Mouse (Mus musculus) liver, embryonic 14.5 days (tissue): ENCODE measurements around the gene Nr1d1. TPM values are rescaled to one million over a fixed set of nuclear protein-coding genes. Genes with fewer than 3 reads are reported as not detected.

Experiments
- ATAC-seq: fragments of 200-750 bp; cut with Nextera tagmentation; 2 replicates; pipeline ENCODE4 v1.8.0; 2017; ENCODE audit warnings: moderate number of reproducible peaks, mild to moderate bottlenecking, moderate library complexity; ENCODE audit not compliant: insufficient read depth
- DNase-seq, 3 experiments: peaks; one replicate each; pipeline ENCODE4 v3.0.0-alpha.2; 2012 to 2013; ENCODE audit warnings: low read depth in 3 of 3, low spot score in 3 of 3
- H3K27ac ChIP-seq: fragments of 300-500 bp; sonication (generic); 2 replicates; pipeline ENCODE4 v1.5.1; 2014; ENCODE audit warnings: moderate library complexity, mild to moderate bottlenecking, control low read depth, inconsistent platforms
- H3K27me3 ChIP-seq: fragments of 300-500 bp; sonication (generic); 2 replicates; pipeline ENCODE4 v1.6.1; 2014; ENCODE audit warnings: mild to moderate bottlenecking, low read length, moderate library complexity; ENCODE audit not compliant: control insufficient read depth, insufficient read depth
- H3K36me3 ChIP-seq: fragments of 300-500 bp; sonication (generic); replicated peaks from 2 replicates; pipeline ENCODE4 v1.6.1; 2014; ENCODE audit warnings: low read depth; ENCODE audit not compliant: control insufficient read depth, insufficient read depth
- H3K4me1 ChIP-seq, 2 experiments: fragments of 200-500 bp in 1 of 2; fragments of 300-500 bp in 1 of 2; sonication (generic) in 1 of 2; replicated peaks; 2 replicates each; pipeline ENCODE4 v1.6.1; 2012 to 2014; ENCODE audit warnings: antibody characterized with exemption in 1 of 2, inconsistent platforms in 1 of 2, low read length in 1 of 2; ENCODE audit not compliant: control insufficient read depth in 2 of 2, insufficient read depth in 2 of 2
- H3K4me2 ChIP-seq: fragments of 300-500 bp; sonication (generic); 2 replicates; pipeline ENCODE4 v1.6.1; 2014; ENCODE audit warnings: low read depth, mild to moderate bottlenecking, control low read depth, moderate library complexity
- H3K4me3 ChIP-seq, 2 experiments: fragments of 200-500 bp in 1 of 2; fragments of 300-500 bp in 1 of 2; sonication (generic) in 1 of 2; 2 replicates each; pipeline ENCODE4 v1.5.1; 2012 to 2014; ENCODE audit warnings: low read depth in 2 of 2, low read length in 2 of 2, mild to moderate bottlenecking in 2 of 2, control low read depth in 1 of 2, inconsistent platforms in 1 of 2, moderate library complexity in 1 of 2; ENCODE audit not compliant: insufficient read depth in 1 of 2
- H3K9ac ChIP-seq: fragments of 300-500 bp; sonication (generic); replicated peaks from 2 replicates; pipeline ENCODE4 v1.6.1; 2014; ENCODE audit warnings: mild to moderate bottlenecking, control low read depth, moderate library complexity
- H3K9me3 ChIP-seq: fragments of 300-500 bp; sonication (generic); 2 replicates; pipeline ENCODE4 v1.6.1; 2016; ENCODE audit warnings: low read length, mixed read lengths; ENCODE audit not compliant: control insufficient read depth
- CTCF ChIP-seq: IDR thresholded peaks from 2 replicates; pipeline ENCODE4 v1.5.1; 2016; ENCODE audit warnings: antibody characterized with exemption, low read depth, control low read depth
- EP300 ChIP-seq: IDR thresholded peaks from 2 replicates; pipeline ENCODE4 v1.6.1; 2016; ENCODE audit warnings: antibody characterized with exemption, low read depth
- WGBS: fragments of 180-500 bp; shearing (Covaris S2); extraction: QIAGEN DNeasy Blood & Tissue Kit; methylation state at CpG from one replicate; pipeline ENCODE4 v1.1.7; 2014; ENCODE audit not compliant: insufficient replicate concordance; 5-methylcytosine and 5-hydroxymethylcytosine counted together
- polyA plus RNA-seq, 2 experiments: library from polyadenylated mRNA; depleted of rRNA in 1 of 2; stranded (reverse) in 1 of 2; unstranded in 1 of 2; fragments of >200 nt; fragmentation: Nextera tagmentation in 1 of 2; extraction: Ambion mirVana in 1 of 2; gene quantifications; 2 replicates each; pipeline versions ENCODE4 v1.2.1 to v1.2.3; 2012 to 2014

Gene Nr1d1
- polyA plus RNA-seq, 2 experiments, result 0.58 to 0.65 TPM

- peaks cover 41 to 52% of the 10 kb centered on the region in 2 experiments for H3K4me1 ChIP-seq
- DNase-seq, result peak; percentile 71 to 83 (median 76)
- WGBS, result 3% methylated on average over 15 of the region's 15 CpGs
- no peaks in the 10 kb centered on the region for H3K9me3 ChIP-seq
- no peaks in the 10 kb centered on the region for H3K36me3 ChIP-seq
- no peaks in the 10 kb centered on the region for H3K27me3 ChIP-seq
- peak; percentile 38 for ATAC-seq
- H3K4me3 ChIP-seq, result peak overlapping the region; percentile 15 to 33
- H3K4me2 ChIP-seq, result peak overlapping the region; percentile 62
- TF ChIP-seq CTCF (no peak), EP300 (no peak)
- H3K9ac ChIP-seq, result no peak overlapping the region; the same call in 1 of the 2 replicates
- peak overlapping the region; percentile 35 for H3K27ac ChIP-seq
These were observed 367 bp upstream of the Nr1d1 start for GRCm38 (mm10) chr11:98775348-98776051.

- Histone ChIP-seq H3K9me3 (no peaks in the 10 kb centered on the region), H3K4me2 (peak overlapping the region; percentile 62), H3K27ac (no peak overlapping the region; the same call in 1 of the 2 replicates), H3K27me3 (no peaks in the 10 kb centered on the region), H3K9ac (peak overlapping the region; percentile 5; the same call in 1 of the 2 replicates), H3K36me3 (no peaks in the 10 kb centered on the region), H3K4me3 (peak overlapping the region in 1 of 2 experiments; percentile 33; a peak in 2 of 4 replicates), H3K4me1 (peaks cover 54 to 66% of the 10 kb centered on the region in 2 experiments)
- DNase-seq, result peak; percentile 97 to 98 (median 98)
- TF ChIP-seq CTCF, result 0 out of 2 replicates have a peak, but pooled peaks have one; percentile 8
- TF ChIP-seq EP300, result no peak
- WGBS, result under 1% methylated on average over 37 of the region's 37 CpGs
- peak; percentile 90 for ATAC-seq
These were observed 1.4 kb downstream of the Nr1d1 start for GRCm38 (mm10) chr11:98773635-98774295.

DNA sequence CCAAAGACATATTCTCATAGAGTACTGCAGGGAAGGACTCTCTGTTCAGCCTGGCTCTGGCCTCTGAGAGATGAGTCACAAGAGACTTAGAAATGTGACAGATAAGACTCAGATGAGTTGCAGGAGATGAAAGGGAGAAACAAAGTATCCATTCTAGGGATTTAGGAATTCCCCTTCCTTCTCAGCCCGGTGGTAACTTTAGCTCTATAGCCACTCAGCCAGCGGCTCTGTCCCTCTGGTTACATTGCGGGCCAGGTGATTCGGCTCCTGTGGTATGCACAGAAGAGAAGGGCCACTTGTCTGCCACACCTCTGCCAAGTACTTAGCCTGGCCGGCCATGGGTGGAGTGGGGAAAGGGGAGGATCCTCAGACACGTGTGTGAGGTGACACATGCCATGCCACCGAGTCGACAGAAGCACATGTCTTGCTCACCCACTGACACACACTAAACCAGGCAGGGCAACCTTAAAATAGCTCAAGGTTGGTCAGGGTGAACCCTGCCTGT, 2.4 kb downstream of the Nr1d1 start:
- no peak for ATAC-seq
- Histone ChIP-seq H3K27me3 (no peaks in the 10 kb centered on the region), H3K9ac (no peak overlapping the region), H3K27ac (peak overlapping the region; percentile 32), H3K4me3 (no peak overlapping the region), H3K36me3 (no peaks in the 10 kb centered on the region), H3K9me3 (no peaks in the 10 kb centered on the region), H3K4me1 (peaks cover 62 to 75% of the 10 kb centered on the region in 2 experiments), H3K4me2 (peak overlapping the region; percentile 11; the same call in 1 of the 2 replicates)
- DNase-seq, result no peak
- WGBS, result 49% methylated on average over 8 of the region's 8 CpGs
- TF ChIP-seq EP300 (no peak), CTCF (no peak)

- Histone ChIP-seq H3K27me3 (no peaks in the 10 kb centered on the region), H3K4me3 (no peak overlapping the region), H3K36me3 (no peaks in the 10 kb centered on the region), H3K27ac (peak overlapping the region; percentile 32), H3K9me3 (no peaks in the 10 kb centered on the region), H3K4me1 (peaks cover 66 to 73% of the 10 kb centered on the region in 2 experiments), H3K4me2 (peak overlapping the region; percentile 11; the same call in 1 of the 2 replicates), H3K9ac (no peak overlapping the region)
- DNase-seq (no peak), ATAC-seq (no peak)
- 80% methylated on average over 11 of the region's 11 CpGs for WGBS
- TF ChIP-seq CTCF (no peak), EP300 (no peak)
These were observed 3.1 kb downstream of the Nr1d1 start for GRCm38 (mm10) chr11:98771844-98772525.
